Mouse (Mus musculus): ENCODE measurements around the gene Myo5a.
A peak's percentile ranks its signal among the peaks of the same experiment; 100 is the strongest.

DNA sequence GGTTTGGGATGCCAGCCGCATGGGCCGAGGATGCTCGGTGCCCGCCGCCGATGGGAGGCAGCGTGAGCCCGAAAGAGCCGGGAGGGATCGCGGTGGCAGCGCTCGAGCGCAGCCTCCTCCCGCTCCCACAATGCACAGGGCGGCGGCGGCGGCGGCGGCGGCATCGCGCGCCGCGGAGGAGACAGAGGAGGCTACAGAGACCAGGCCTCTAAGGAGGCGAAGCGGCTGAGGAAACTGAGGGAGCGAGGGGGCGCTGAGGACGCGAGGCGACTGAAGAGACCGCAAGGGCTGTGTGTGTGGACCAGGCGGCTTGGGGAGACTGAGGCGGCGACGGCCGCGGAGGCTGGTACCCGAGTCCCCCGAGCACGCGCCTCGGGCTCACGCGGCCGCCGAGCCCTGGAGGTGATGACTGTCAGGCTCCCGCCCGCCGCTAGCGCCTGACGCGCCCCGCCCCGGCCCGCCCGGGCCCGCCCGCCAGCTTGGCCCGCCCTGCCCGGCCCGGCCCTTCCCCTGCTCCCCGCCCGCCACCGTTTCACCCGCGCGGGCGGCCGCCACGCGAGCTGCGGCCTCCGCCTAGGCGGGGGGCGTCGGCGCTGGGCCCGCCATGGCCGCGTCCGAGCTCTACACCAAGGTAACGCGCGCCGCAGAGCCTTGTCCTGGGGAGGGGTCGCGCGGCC is 352 bp downstream of the Myo5a start:
- peak; percentile 4; the same call in 1 of the 2 replicates for TF ChIP-seq CTCF (IDR thresholded peaks at IDR 0.05; ENCODE audit: borderline replicate concordance, insufficient read depth, low read depth, low read length)
- TF ChIP-seq POLR2A (IDR thresholded peaks at IDR 0.05; ENCODE audit: borderline replicate concordance, insufficient read depth, low read length): peak; percentile 71

Data from cerebellum, adult 2 months (tissue).